In genomic region chr5:38543496-38544217, GRCm38 (mm10) we compare ENCODE assay signal across 14 mouse cellular contexts. TPM values are rescaled to one million over a fixed set of nuclear protein-coding genes. Genes with fewer than 3 reads are reported as not detected.
DNase-seq lines count a peak whose midpoint lies in the region; TF ChIP-seq lines count a peak whose summit lies in the region.
"Had no signal": no experiment of that assay in that cellular context is flagged by ENCODE, and none has a peak within 500 bp of the region (broad histone marks: within the 10 kb centered on the region; RNA-seq: fewer than 3 reads in every experiment).

No protein-coding gene starts in this region.

- no peaks in the 10 kb centered on the region for H3K9me3 ChIP-seq in midbrain, embryonic 10.5 days (replicated peaks)
- H3K9me3 ChIP-seq: hindbrain, embryonic 13.5 days had no signal

- H3K4me1 ChIP-seq in kidney, adult 2 months (ENCODE audit: control insufficient read depth, insufficient read depth, low read length): no peaks in the 10 kb centered on the region
- peaks cover 22% of the 10 kb centered on the region for H3K4me1 ChIP-seq in cerebellum, adult 2 months (ENCODE audit: control insufficient read depth, insufficient read depth, low read length)
- no peaks in the 10 kb centered on the region for H3K4me1 ChIP-seq in midbrain, embryonic 10.5 days

- intact Hi-C loops in heart, postnatal 14 days (cut with DNase I): no loop called here

- no peak overlapping the region for H3K27ac ChIP-seq in kidney, adult 2 months (ENCODE audit: insufficient read depth, low read depth, low read length)
- H3K27ac ChIP-seq in cerebellum, adult 2 months (ENCODE audit: insufficient read depth, low read length): peak overlapping the region; percentile 31
- no peak overlapping the region for H3K27ac ChIP-seq in midbrain, embryonic 10.5 days (replicated peaks)
- H3K27ac ChIP-seq: hindbrain, embryonic 13.5 days; stomach, postnatal 0 days had no signal

- peaks cover 8% of the 10 kb centered on the region for H3K36me3 ChIP-seq in kidney, adult 2 months (ENCODE audit: control insufficient read depth, insufficient read depth, low read length)
- peaks cover 100% of the 10 kb centered on the region for H3K36me3 ChIP-seq in midbrain, embryonic 10.5 days

- no peak for TF ChIP-seq POLR2A in kidney, adult 2 months (IDR thresholded peaks at IDR 0.05; ENCODE audit: low read depth, low read length)
- no peak for TF ChIP-seq POLR2A in cerebellum, adult 2 months (IDR thresholded peaks at IDR 0.05; ENCODE audit: borderline replicate concordance, insufficient read depth, low read length)

- no peaks in the 10 kb centered on the region for H3K27me3 ChIP-seq in kidney, adult 2 months (replicated peaks; ENCODE audit: control insufficient read depth, insufficient read depth, low read length)
- no peaks in the 10 kb centered on the region for H3K27me3 ChIP-seq in cerebellum, adult 2 months (ENCODE audit: control insufficient read depth, insufficient read depth, low read length)
- no peaks in the 10 kb centered on the region for H3K27me3 ChIP-seq in midbrain, embryonic 10.5 days (ENCODE audit: low read depth, poor library complexity, severe bottlenecking)
- H3K27me3 ChIP-seq: hindbrain, embryonic 13.5 days; Patski had no signal

- H3K4me3 ChIP-seq in kidney, adult 2 months (ENCODE audit: insufficient read depth, low read depth, low read length): no peak overlapping the region
- no peak overlapping the region for H3K4me3 ChIP-seq in cerebellum, adult 2 months (replicated peaks; ENCODE audit: insufficient read depth, low read depth, low read length)
- H3K4me3 ChIP-seq in midbrain, embryonic 10.5 days: no peak overlapping the region
- H3K4me3 ChIP-seq: erythroblast, embryonic 14.5 days; hindbrain, embryonic 13.5 days had no signal

- WGBS in kidney, adult 2 months: 81% methylated on average over 4 of the region's 4 CpGs
- 13% methylated on average over 4 of the region's 4 CpGs for WGBS in cerebellum, adult 2 months
- 91% methylated on average over 4 of the region's 4 CpGs for WGBS in midbrain, embryonic 10.5 days

- DNase-seq in adrenal gland, postnatal 25 days: peak; percentile 33
- DNase-seq in adrenal gland, adult 18-20 months (ENCODE audit: low spot score in 2 of 2): no peak
- DNase-seq in kidney, adult 2 months: peak; percentile 75
- no peak for DNase-seq in kidney, postnatal 4 days
- peak; percentile 85 to 89 for DNase-seq in cerebellum, adult 2 months
- DNase-seq in heart, postnatal 14 days: peak; percentile 48 to 54
- DNase-seq in midbrain, embryonic 10.5 days (ENCODE audit: low spot score): no peak
- no peak for DNase-seq in thymus, postnatal 10 days (ENCODE audit: low spot score in 2 of 2)
- DNase-seq: lung, embryonic 14.5 days; right cerebral cortex, adult 18-20 months had no signal

- TF ChIP-seq CTCF in kidney, adult 2 months (conservative IDR thresholded peaks at IDR 0.05; ENCODE audit: insufficient read depth, insufficient read length, low read depth, low read length): no peak
- TF ChIP-seq CTCF in cerebellum, adult 2 months (IDR thresholded peaks at IDR 0.05; ENCODE audit: borderline replicate concordance, insufficient read depth, low read depth, low read length): no peak

RNA-seq across cellular contexts. Expression of gene Wdr1, which starts 19.4 kb away (rescaled TPM):
- 119 and 124 TPM in 2 replicates for total RNA-seq in adrenal gland, postnatal 25 days (2021)
- 100 to 1,000 TPM; 123 to 153 TPM for total RNA-seq in adrenal gland, adult 18-20 months (2021)
- 115 and 122 TPM in 2 replicates for polyA plus RNA-seq in kidney, adult 2 months (2012; rRNA removed)
- polyA plus RNA-seq in cerebellum, adult 2 months (2012; rRNA removed): 157 TPM in 2 replicates
- total RNA-seq in heart, postnatal 14 days (2021): 100 to 1,000 TPM; 119 to 146 TPM
- polyA plus RNA-seq in midbrain, embryonic 10.5 days (2016; fragmentation: Nextera tagmentation; extraction: Ambion mirVana): 160 and 161 TPM in 2 replicates

RNA-seq across cellular contexts. Expression of gene Slc2a9, which starts 40.7 kb away (rescaled TPM):
- 2.7 and 2.8 TPM in 2 replicates for total RNA-seq in adrenal gland, postnatal 25 days (2021)
- total RNA-seq in adrenal gland, adult 18-20 months (2021): 1 to 10 TPM; 2.0 to 2.6 TPM
- 9.7 and 11.1 TPM in 2 replicates for polyA plus RNA-seq in kidney, adult 2 months (2012; rRNA removed)
- polyA plus RNA-seq in cerebellum, adult 2 months (2012; rRNA removed): 1.6 and 1.8 TPM in 2 replicates
- 1 to 10 TPM in 1 of 2 experiments, under 1 TPM in 1; 0.85 to 2.9 TPM for total RNA-seq in heart, postnatal 14 days (2021)
- 0.15 and 0.41 TPM in 2 replicates for polyA plus RNA-seq in midbrain, embryonic 10.5 days (2016; fragmentation: Nextera tagmentation; extraction: Ambion mirVana)

Comparison
In these comparisons a context has a peak if more than half of its experiments do, and no peak if none do; other contexts are left out.
1. DNase-seq: peak in adrenal gland, postnatal 25 days (single experiment), kidney, adult 2 months (single experiment), cerebellum, adult 2 months (2 of 2) and heart, postnatal 14 days (2 of 2); none in adrenal gland, adult 18-20 months (0 of 2), kidney, postnatal 4 days (0 of 2), midbrain, embryonic 10.5 days (single experiment) and thymus, postnatal 10 days (0 of 2).